Mouse (Mus musculus): ENCODE results near the gene Ebpl. TPM values are rescaled to one million over a fixed set of nuclear protein-coding genes. Genes with fewer than 3 reads are reported as not detected.

Gene Ebpl
- polyA plus RNA-seq, 1 experiment = 10.8 TPM

DNA sequence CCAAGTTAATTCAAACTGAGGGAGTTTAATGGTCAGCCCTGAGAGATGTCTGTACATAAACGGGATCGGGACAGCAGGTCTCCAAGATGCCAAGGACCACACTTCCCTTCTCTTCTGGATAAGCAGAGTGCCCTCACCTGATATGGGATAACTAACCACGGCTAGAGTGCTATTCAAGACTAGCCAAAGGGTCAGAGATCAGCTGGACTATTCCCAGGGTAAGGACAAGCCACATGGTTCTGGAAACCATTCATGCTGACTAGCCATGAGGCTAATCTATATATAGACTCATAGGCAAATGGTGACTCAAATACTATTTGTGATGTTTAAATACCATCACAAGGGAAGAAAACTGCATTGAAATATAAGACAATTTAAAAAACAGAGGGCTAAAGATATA lies 30.3 kb upstream of the Ebpl start:
- Histone ChIP-seq H3K27ac (ENCODE audit: insufficient read depth, low read length) (no peak overlapping the region), H3K4me3 (ENCODE audit: low read depth, low read length) (no peak overlapping the region), H3K9me3 (replicated peaks; ENCODE audit: control insufficient read depth, insufficient read depth, low read length, poor library complexity, severe bottlenecking) (no peaks in the 10 kb centered on the region), H3K9ac (ENCODE audit: low read depth, poor library complexity, severe bottlenecking) (no peak overlapping the region), H3K27me3 (ENCODE audit: control insufficient read depth, insufficient read depth, low read length, poor library complexity, severe bottlenecking) (no peaks in the 10 kb centered on the region), H3K36me3 (ENCODE audit: control insufficient read depth, insufficient read depth, low read length, poor library complexity, severe bottlenecking) (peaks cover 17% of the 10 kb centered on the region), H3K4me1 (ENCODE audit: control insufficient read depth, insufficient read depth, low read length) (no peaks in the 10 kb centered on the region)
- no peak for TF ChIP-seq POLR2A (IDR thresholded peaks at IDR 0.05; ENCODE audit: insufficient read depth, low read length)

DNA sequence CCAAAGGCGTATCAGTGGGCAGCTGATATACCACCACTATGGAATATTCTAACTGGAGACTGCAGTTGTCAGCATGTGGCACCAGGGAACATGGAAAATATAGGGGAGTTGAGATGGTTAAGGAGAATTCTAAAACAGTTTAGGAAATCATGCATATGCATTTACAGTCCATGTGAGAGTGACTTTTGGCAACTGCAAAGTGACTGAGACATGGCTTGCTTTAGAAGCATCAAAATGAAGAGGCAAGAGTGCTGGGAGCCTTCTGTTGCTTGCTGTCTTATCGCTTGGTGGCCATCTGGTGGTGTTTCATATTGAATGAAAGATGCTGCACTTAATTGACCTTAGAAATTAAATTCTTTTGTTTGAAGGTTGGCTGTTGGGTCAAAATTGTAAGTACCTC lies 7.1 kb upstream of the Ebpl start:
- TF ChIP-seq POLR2A (IDR thresholded peaks at IDR 0.05; ENCODE audit: insufficient read depth, low read length) = no peak
- no peak for TF ChIP-seq EP300 (IDR thresholded peaks at IDR 0.05; ENCODE audit: insufficient read depth, low read depth, low read length)
- no peak for TF ChIP-seq CTCF (IDR thresholded peaks at IDR 0.05; ENCODE audit: low read depth, low read length)
- Histone ChIP-seq H3K27me3 (ENCODE audit: control insufficient read depth, insufficient read depth, low read length, poor library complexity, severe bottlenecking) (no peaks in the 10 kb centered on the region), H3K9me3 (replicated peaks; ENCODE audit: control insufficient read depth, insufficient read depth, low read length, poor library complexity, severe bottlenecking) (no peaks in the 10 kb centered on the region), H3K4me1 (ENCODE audit: control insufficient read depth, insufficient read depth, low read length) (no peaks in the 10 kb centered on the region), H3K4me3 (ENCODE audit: low read depth, low read length) (no peak overlapping the region), H3K36me3 (ENCODE audit: control insufficient read depth, insufficient read depth, low read length, poor library complexity, severe bottlenecking) (peaks cover 27% of the 10 kb centered on the region), H3K27ac (ENCODE audit: insufficient read depth, low read length) (no peak overlapping the region), H3K9ac (ENCODE audit: low read depth, poor library complexity, severe bottlenecking) (no peak overlapping the region)

DNA sequence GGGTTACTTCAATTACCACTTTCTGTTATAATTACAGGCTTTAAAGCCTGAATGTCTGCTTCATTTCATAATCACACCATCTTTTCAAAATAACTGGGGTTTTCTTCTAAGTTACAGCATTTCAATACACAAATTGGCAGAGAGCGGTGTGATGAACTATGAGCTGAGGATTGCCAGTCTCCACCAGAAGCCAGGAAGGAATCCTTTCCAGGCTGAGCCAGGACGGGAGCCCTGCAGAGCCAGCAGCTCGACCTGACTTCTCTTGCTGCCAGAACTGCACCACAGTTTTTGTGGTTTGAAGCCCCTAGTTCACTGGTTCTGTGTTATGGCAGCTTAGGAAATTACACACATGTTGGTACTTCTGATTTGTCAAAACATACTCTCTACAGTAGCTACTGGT lies 4.4 kb upstream of the Ebpl start:
- no peak overlapping the region for H3K9ac ChIP-seq (ENCODE audit: low read depth, poor library complexity, severe bottlenecking)
- H3K27me3 ChIP-seq (ENCODE audit: control insufficient read depth, insufficient read depth, low read length, poor library complexity, severe bottlenecking) = no peaks in the 10 kb centered on the region
- H3K4me3 ChIP-seq (ENCODE audit: low read depth, low read length) = no peak overlapping the region
- TF ChIP-seq POLR2A (IDR thresholded peaks at IDR 0.05; ENCODE audit: insufficient read depth, low read length) (no peak), CTCF (IDR thresholded peaks at IDR 0.05; ENCODE audit: low read depth, low read length) (no peak), EP300 (IDR thresholded peaks at IDR 0.05; ENCODE audit: insufficient read depth, low read depth, low read length) (no peak)
- no peaks in the 10 kb centered on the region for H3K9me3 ChIP-seq (replicated peaks; ENCODE audit: control insufficient read depth, insufficient read depth, low read length, poor library complexity, severe bottlenecking)
- no peak overlapping the region for H3K27ac ChIP-seq (ENCODE audit: insufficient read depth, low read length)
- peaks cover 14% of the 10 kb centered on the region for H3K36me3 ChIP-seq (ENCODE audit: control insufficient read depth, insufficient read depth, low read length, poor library complexity, severe bottlenecking)
- no peaks in the 10 kb centered on the region for H3K4me1 ChIP-seq (ENCODE audit: control insufficient read depth, insufficient read depth, low read length)

DNA sequence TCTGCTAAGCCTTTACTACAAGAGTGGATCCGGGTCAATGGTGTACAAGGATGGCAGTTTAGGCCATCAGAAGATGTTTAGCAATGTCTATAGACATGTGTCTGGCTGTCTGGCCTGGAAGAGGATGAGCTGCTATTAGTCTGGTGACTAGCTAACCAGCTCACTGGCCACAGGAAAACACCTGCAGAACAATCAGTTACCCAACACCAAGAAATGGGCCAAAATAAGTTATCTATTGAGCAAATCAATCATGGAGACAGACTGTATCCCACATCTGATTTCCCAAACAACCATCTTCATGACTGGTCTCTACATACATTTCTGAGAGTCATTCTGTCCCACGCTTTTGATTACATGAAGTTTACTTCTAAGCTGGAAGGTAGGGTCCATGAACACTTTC lies 3.5 kb upstream of the Ebpl start:
- H3K9ac ChIP-seq (ENCODE audit: low read depth, poor library complexity, severe bottlenecking) = no peak overlapping the region
- H3K27ac ChIP-seq (ENCODE audit: insufficient read depth, low read length) = no peak overlapping the region
- H3K36me3 ChIP-seq (ENCODE audit: control insufficient read depth, insufficient read depth, low read length, poor library complexity, severe bottlenecking) = peaks cover 12% of the 10 kb centered on the region
- H3K9me3 ChIP-seq (replicated peaks; ENCODE audit: control insufficient read depth, insufficient read depth, low read length, poor library complexity, severe bottlenecking) = no peaks in the 10 kb centered on the region
- H3K4me1 ChIP-seq (ENCODE audit: control insufficient read depth, insufficient read depth, low read length) = no peaks in the 10 kb centered on the region
- H3K4me3 ChIP-seq (ENCODE audit: low read depth, low read length) = no peak overlapping the region
- no peaks in the 10 kb centered on the region for H3K27me3 ChIP-seq (ENCODE audit: control insufficient read depth, insufficient read depth, low read length, poor library complexity, severe bottlenecking)
- no peak for TF ChIP-seq CTCF (IDR thresholded peaks at IDR 0.05; ENCODE audit: low read depth, low read length)
- no peak for TF ChIP-seq POLR2A (IDR thresholded peaks at IDR 0.05; ENCODE audit: insufficient read depth, low read length)
- TF ChIP-seq EP300 (IDR thresholded peaks at IDR 0.05; ENCODE audit: insufficient read depth, low read depth, low read length) = no peak

DNA sequence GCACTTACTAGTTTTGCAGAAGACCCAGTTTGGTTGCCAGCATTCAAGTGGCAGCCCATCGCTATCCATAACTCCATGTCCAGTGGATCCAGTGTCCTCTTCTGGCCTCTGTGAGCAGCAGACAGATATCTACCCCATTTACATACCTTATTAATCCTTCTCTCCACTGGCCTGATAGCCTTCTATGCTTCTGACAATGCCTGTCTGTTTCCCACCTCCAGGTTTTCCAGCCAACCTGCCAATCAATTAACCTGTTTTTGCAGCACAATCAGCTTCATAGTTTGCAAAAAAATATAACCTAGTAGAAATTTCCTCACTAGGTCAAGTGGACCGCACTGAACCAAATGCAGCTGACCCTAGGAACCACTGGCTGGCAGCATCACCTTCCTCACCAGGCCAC lies 2.0 kb upstream of the Ebpl start:
- peaks cover 9% of the 10 kb centered on the region for H3K36me3 ChIP-seq (ENCODE audit: control insufficient read depth, insufficient read depth, low read length, poor library complexity, severe bottlenecking)
- no peak overlapping the region for H3K4me3 ChIP-seq (ENCODE audit: low read depth, low read length)
- TF ChIP-seq CTCF (IDR thresholded peaks at IDR 0.05; ENCODE audit: low read depth, low read length) (no peak), EP300 (IDR thresholded peaks at IDR 0.05; ENCODE audit: insufficient read depth, low read depth, low read length) (no peak), POLR2A (IDR thresholded peaks at IDR 0.05; ENCODE audit: insufficient read depth, low read length) (no peak)
- no peak overlapping the region for H3K27ac ChIP-seq (ENCODE audit: insufficient read depth, low read length)
- no peaks in the 10 kb centered on the region for H3K9me3 ChIP-seq (replicated peaks; ENCODE audit: control insufficient read depth, insufficient read depth, low read length, poor library complexity, severe bottlenecking)
- H3K27me3 ChIP-seq (ENCODE audit: control insufficient read depth, insufficient read depth, low read length, poor library complexity, severe bottlenecking) = no peaks in the 10 kb centered on the region
- no peaks in the 10 kb centered on the region for H3K4me1 ChIP-seq (ENCODE audit: control insufficient read depth, insufficient read depth, low read length)
- H3K9ac ChIP-seq (ENCODE audit: low read depth, poor library complexity, severe bottlenecking) = no peak overlapping the region

DNA sequence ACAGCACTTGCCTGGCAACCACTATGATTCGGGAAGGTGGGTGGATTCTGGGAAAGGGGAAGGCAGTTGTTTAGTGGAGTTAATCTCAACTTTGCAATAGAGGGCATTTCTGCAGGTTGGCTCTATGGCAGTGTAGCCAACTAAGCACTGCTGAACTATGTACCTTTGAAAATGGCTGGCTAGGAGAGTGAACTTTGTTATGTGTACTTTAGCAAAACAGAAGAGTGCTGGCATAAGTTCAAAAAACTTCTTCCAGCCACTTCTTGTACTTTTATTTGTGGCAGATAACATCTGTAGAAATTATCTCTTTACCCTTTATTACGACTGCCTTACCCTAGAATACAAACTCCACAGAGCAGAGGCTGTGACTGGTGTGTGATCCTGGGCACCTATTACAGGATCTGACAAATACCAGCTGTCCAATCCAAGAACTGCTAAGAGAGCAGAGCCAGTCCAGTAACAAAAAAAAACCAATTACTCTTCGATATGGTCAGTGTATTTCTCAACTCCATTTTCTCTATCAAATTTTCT lies 807 bp upstream of the Ebpl start:
- H3K9ac ChIP-seq (ENCODE audit: low read depth, poor library complexity, severe bottlenecking) = 0 out of 2 replicates have a peak overlapping the region, but pooled peaks have one; percentile 46
- H3K27me3 ChIP-seq (ENCODE audit: control insufficient read depth, insufficient read depth, low read length, poor library complexity, severe bottlenecking) = no peaks in the 10 kb centered on the region
- TF ChIP-seq CTCF (IDR thresholded peaks at IDR 0.05; ENCODE audit: low read depth, low read length) (no peak), POLR2A (IDR thresholded peaks at IDR 0.05; ENCODE audit: insufficient read depth, low read length) (no peak), EP300 (IDR thresholded peaks at IDR 0.05; ENCODE audit: insufficient read depth, low read depth, low read length) (no peak)
- H3K4me1 ChIP-seq (ENCODE audit: control insufficient read depth, insufficient read depth, low read length) = no peaks in the 10 kb centered on the region
- H3K27ac ChIP-seq (ENCODE audit: insufficient read depth, low read length) = no peak overlapping the region
- H3K4me3 ChIP-seq (ENCODE audit: low read depth, low read length) = 0 out of 2 replicates have a peak overlapping the region, but pooled peaks have one; percentile 28
- no peaks in the 10 kb centered on the region for H3K9me3 ChIP-seq (replicated peaks; ENCODE audit: control insufficient read depth, insufficient read depth, low read length, poor library complexity, severe bottlenecking)
- H3K36me3 ChIP-seq (ENCODE audit: control insufficient read depth, insufficient read depth, low read length, poor library complexity, severe bottlenecking) = 0 out of 2 replicates have a peak, but pooled peaks cover 2% of the 10 kb centered on the region

Data from ES-Bruce4 (cell line).